Mouse (Mus musculus): ENCODE measurements around the gene Rab44.

DNA sequence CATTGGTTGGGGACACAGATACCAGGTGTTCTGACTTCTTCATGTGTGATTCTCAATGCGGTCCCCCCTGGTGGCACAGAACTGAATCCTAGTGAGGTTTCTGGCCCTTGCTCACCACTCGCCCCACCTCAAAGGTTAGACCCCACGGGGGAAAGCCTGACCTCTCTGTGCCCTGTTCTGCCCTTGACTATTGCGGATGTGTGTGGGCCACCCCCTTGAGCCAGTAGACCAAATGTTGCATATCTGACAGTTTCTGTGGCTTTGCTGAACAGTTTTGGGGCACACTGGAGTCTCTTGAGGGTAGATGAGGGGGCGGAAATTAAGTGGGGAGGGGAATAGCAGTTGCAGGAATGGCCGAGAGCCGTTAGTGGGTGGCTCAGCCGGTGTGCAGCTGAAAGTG lies 29.3 kb downstream of the Rab44 start:
- TF ChIP-seq CTCF (IDR thresholded peaks at IDR 0.05; ENCODE audit: low read depth) (no peak), EP300 (IDR thresholded peaks at IDR 0.05; ENCODE audit: low read depth) (no peak)
